Mouse (Mus musculus): ENCODE data around the gene Bcam. TPM values are rescaled to one million over a fixed set of nuclear protein-coding genes. Genes with fewer than 3 reads are reported as not detected.

The Bcam gene
- total and polyA plus RNA-seq, 3 experiments = 2.6 to 8.1 TPM; not detected in 1

DNA sequence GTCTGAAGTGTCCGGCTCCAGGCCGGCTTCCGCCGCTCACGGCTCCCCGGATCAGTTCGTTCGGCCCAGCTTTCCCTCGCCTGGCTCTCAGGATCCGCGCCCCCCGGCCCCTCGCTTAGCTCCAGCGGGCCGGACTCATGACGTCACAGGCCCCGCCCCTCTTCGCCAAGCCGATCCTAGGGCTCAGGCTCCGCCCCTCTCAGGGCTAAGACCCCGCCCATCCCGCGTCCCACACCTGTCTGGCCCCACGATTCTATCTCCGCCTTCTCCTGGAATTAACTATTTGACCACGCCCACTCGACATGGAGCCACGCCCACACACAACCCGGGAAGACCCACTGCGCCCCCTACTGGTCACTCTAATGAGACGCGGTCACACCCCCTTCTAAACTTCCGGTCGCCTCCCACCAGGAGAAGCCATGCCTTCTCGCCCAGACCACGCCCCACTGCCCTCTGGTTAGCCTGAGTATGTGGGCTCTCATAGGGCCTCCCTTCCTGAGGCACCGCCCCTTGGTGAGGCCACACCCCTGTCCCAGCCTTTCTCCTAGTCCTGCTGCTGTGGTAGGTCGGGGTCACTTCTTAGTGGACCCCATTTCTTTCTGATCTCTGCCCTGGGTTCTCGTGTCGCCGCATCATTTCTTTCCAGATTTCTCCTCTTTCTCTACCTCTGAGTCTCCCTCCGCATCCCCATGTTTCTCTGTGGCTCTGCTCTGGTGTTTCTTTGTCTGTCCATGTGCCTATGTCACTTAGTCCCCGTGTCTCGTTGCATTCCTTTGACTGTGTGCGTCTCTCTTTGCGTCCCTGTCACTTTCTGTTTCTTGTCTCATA lies 21.2 kb downstream of the Bcam start (continued):
- TF ChIP-seq MYC (IDR thresholded peaks at IDR 0.05; ENCODE audit: low read depth, low read length) (peak; percentile 58; the same call in 1 of the 2 replicates), ZMIZ1 (IDR thresholded peaks at IDR 0.05; ENCODE audit: low read depth, low read length) (no peak), TBP (IDR thresholded peaks at IDR 0.05; ENCODE audit: low read depth, low read length) (peak; percentile 69), RAD21 (IDR thresholded peaks at IDR 0.05; ENCODE audit: low read depth, low read length) (peak; percentile 50), MYB (IDR thresholded peaks at IDR 0.05; ENCODE audit: low read depth, low read length) (no peak), EP300 (IDR thresholded peaks at IDR 0.05; ENCODE audit: low read depth in 1 of 2, low read length in 2 of 2) (no peak), SMC3 (IDR thresholded peaks at IDR 0.05; ENCODE audit: low read depth, low read length) (peak; percentile 48)

DNA sequence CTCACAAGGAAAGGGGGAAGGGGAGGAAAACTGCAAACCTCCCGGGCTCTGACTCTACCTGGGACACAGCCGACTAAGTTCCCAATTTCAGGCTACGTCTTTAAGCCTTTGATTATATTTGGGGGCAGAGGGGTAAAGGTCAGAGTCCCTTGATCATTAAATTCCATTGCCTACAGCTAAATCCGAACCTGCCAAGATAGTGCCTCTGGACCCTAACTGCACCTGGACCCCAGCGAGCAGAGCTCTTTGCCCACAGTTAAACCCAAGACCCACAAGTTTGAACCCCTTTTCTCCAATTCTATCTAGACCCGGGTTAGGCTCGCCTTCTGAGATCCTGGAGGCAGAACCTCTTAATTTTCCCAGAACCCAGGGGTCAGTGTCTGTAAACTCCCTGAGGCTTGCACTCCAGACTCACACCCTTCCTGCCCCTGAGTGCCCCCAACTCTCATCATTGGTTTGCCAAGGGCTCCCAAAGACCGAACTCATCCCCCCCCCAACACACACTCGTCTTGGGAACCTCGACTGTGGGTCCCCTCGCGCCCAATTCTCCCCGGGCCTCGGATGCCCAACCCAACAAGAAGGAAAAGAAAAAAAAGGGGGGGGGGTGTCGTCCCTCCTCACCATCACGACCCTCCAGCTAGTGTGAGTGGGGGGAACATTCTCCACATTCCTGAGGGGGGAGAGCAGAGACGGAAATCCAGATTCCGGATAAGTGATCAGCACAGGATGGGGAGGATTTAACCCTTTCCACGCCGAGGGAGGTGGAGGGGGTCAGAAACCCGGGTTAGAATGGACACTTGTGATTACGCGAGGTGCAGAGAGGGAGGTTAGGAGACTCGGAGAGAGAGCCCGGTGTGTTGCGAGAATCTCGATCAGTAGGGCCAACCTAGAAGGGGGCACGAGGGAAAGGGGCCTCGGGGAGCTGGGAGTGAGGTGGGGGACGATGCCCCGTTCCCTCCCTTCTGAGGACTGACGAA lies 22.3 kb downstream of the Bcam start:
- Histone ChIP-seq H3K4me3 (ENCODE audit: control insufficient read depth in 1 of 2, insufficient read depth in 1 of 2, low read depth in 2 of 2, low read length in 2 of 2) (peak overlapping the region; percentile 56 to 61), H3K4me1 (ENCODE audit: control insufficient read depth in 1 of 2, insufficient read depth in 2 of 2, low read length in 2 of 2) (peaks cover 15 to 31% of the 10 kb centered on the region in 2 experiments), H3K27me3 (ENCODE audit: control insufficient read depth in 1 of 2, insufficient read depth in 2 of 2, low read length in 2 of 2) (no peaks in the 10 kb centered on the region), H3K27ac (ENCODE audit: control insufficient read depth, low read depth, low read length) (no peak overlapping the region), H3K79me2 (ENCODE audit: control insufficient read depth, insufficient read depth, low read length, poor library complexity) (no peaks in the 10 kb centered on the region), H3K9me3 (replicated peaks; ENCODE audit: insufficient read depth, low read length) (no peaks in the 10 kb centered on the region), H3K36me3 (ENCODE audit: control insufficient read depth in 1 of 2, insufficient read depth in 2 of 2, low read length in 2 of 2) (peaks cover 0 to 19% of the 10 kb centered on the region in 2 experiments; a peak in 2 of 4 replicates), H3K9ac (ENCODE audit: control insufficient read depth, low read depth, low read length, poor library complexity, severe bottlenecking) (peak overlapping the region; percentile 66)
- peak; percentile 35 for DNase-seq (ENCODE audit: low read depth, low spot score)
- no peak for TF ChIP-seq ZMIZ1 (IDR thresholded peaks at IDR 0.05; ENCODE audit: low read depth, low read length)
- 0 out of 2 replicates have a peak, but pooled peaks have one; percentile 23 for TF ChIP-seq MXI1 (IDR thresholded peaks at IDR 0.05; ENCODE audit: low read depth, low read length)

DNA sequence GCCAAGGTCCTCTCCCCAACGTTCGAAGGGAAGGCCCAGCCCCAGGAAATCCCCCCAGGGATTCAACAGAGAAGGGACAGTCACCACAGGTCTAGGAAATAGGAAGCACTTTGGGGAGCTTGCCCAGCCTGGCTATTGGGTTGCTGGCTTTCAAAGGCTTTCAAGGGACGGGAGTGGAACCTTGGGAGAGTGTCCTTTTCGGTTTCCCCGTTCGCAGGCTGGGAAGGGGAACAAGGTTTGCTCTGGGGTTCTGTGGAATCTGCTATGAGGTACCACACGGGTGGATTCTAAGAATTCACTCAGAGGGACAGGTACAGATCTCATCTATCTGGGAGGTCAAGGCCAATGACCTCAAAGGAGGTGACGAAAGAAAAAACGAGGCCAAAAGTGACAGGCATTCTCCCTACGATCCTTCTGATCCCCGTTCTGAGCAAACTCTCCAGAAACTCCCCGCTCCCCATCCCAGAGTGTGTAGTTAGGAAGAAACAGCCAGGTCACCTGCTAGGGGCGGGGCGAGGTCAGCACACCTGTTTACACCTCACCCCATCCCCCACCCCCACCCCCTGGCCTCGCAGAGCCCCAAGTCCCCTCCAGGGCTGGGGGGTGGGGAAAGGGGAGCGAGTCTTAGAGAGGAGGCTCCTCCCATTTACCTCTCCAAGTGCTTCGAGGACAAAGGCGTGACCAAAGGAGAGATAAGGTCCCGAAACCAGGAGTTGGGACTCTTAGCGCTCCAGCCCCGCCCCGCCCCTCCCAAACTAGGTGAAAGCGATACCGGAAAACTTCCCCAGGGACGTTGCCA lies 23.2 kb downstream of the Bcam start:
- H3K4me3 ChIP-seq (ENCODE audit: control insufficient read depth in 1 of 2, insufficient read depth in 1 of 2, low read depth in 2 of 2, low read length in 2 of 2) = peak overlapping the region; percentile 56 to 61
- H3K79me2 ChIP-seq (ENCODE audit: control insufficient read depth, insufficient read depth, low read length, poor library complexity) = no peaks in the 10 kb centered on the region
- peak overlapping the region; percentile 66 for H3K9ac ChIP-seq (ENCODE audit: control insufficient read depth, low read depth, low read length, poor library complexity, severe bottlenecking)
- peaks cover 15 to 27% of the 10 kb centered on the region in 2 experiments for H3K4me1 ChIP-seq (ENCODE audit: control insufficient read depth in 1 of 2, insufficient read depth in 2 of 2, low read length in 2 of 2)
- H3K9me3 ChIP-seq (replicated peaks; ENCODE audit: insufficient read depth, low read length) = no peaks in the 10 kb centered on the region
- peak; percentile 49 for DNase-seq (ENCODE audit: low read depth, low spot score)
- peak overlapping the region; percentile 49 for H3K27ac ChIP-seq (ENCODE audit: control insufficient read depth, low read depth, low read length)
- TF ChIP-seq TBP (IDR thresholded peaks at IDR 0.05; ENCODE audit: low read depth, low read length) (no peak), ELF1 (IDR thresholded peaks at IDR 0.05; ENCODE audit: low read depth, low read length) (0 out of 2 replicates have a peak, but pooled peaks have one; percentile 6), TAL1 (IDR thresholded peaks at IDR 0.05; ENCODE audit: low read length) (no peak), POLR2AphosphoS2 (IDR thresholded peaks at IDR 0.05; ENCODE audit: low read length) (no peak)
- no peaks in the 10 kb centered on the region for H3K27me3 ChIP-seq (ENCODE audit: control insufficient read depth in 1 of 2, insufficient read depth in 2 of 2, low read length in 2 of 2)
- H3K36me3 ChIP-seq (ENCODE audit: control insufficient read depth in 1 of 2, insufficient read depth in 2 of 2, low read length in 2 of 2) = peaks cover 0 to 18% of the 10 kb centered on the region in 2 experiments; a peak in 2 of 4 replicates
